Mouse (Mus musculus): ENCODE data around the gene Olfr1357. TPM values are rescaled to one million over a fixed set of nuclear protein-coding genes. Genes with fewer than 3 reads are reported as not detected.

The Olfr1357 gene
- polyA plus RNA-seq, 1 experiment from 2014 or later = not detected

DNA sequence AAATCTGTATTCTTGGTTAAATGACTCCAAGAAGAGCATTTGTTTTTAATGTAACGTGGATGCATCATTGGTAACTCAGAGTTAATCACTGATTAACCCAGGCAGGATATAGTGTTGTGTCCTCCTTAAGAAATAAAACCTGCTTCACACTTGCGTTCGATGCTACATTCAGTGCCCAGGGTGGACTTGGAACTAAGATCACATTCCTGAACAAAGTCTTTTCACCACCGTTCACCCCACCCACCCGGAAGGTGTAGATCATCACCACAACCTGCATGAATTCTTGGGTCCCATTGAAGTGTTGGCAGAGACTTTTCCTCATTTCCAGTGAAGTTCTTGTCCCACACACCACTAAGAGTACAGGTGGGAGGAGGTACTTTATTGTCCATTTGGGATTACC is 24.1 kb downstream of the Olfr1357 start:
- H3K36me3 ChIP-seq = peaks cover 13% of the 10 kb centered on the region
- no peaks in the 10 kb centered on the region for H3K9me3 ChIP-seq
- no peak overlapping the region for H3K9ac ChIP-seq (replicated peaks)
- WGBS = 92% methylated on average over 5 of the region's 5 CpGs
- H3K27me3 ChIP-seq = no peaks in the 10 kb centered on the region
- ATAC-seq (ENCODE audit: insufficient number of reproducible peaks, insufficient read depth, low FRiP score, low TSS enrichment, low read depth) = no peak
- H3K27ac ChIP-seq = no peak overlapping the region
- no peak overlapping the region for H3K4me2 ChIP-seq
- H3K4me1 ChIP-seq (replicated peaks) = peaks cover 14% of the 10 kb centered on the region
- no peak overlapping the region for H3K4me3 ChIP-seq (replicated peaks)

GRCm38 (mm10) chr10:78592856-78593379 is 25.0 kb downstream of the Olfr1357 start:
- WGBS = 84% methylated on average over 4 of the region's 4 CpGs
- H3K9me3 ChIP-seq = no peaks in the 10 kb centered on the region
- ATAC-seq (ENCODE audit: insufficient number of reproducible peaks, insufficient read depth, low FRiP score, low TSS enrichment, low read depth) = no peak
- peaks cover 20% of the 10 kb centered on the region for H3K36me3 ChIP-seq
- H3K4me2 ChIP-seq = no peak overlapping the region
- H3K27me3 ChIP-seq = no peaks in the 10 kb centered on the region
- no peak overlapping the region for H3K27ac ChIP-seq
- peaks cover 14% of the 10 kb centered on the region for H3K4me1 ChIP-seq (replicated peaks)
- H3K9ac ChIP-seq (replicated peaks) = no peak overlapping the region
- H3K4me3 ChIP-seq (replicated peaks) = no peak overlapping the region

DNA sequence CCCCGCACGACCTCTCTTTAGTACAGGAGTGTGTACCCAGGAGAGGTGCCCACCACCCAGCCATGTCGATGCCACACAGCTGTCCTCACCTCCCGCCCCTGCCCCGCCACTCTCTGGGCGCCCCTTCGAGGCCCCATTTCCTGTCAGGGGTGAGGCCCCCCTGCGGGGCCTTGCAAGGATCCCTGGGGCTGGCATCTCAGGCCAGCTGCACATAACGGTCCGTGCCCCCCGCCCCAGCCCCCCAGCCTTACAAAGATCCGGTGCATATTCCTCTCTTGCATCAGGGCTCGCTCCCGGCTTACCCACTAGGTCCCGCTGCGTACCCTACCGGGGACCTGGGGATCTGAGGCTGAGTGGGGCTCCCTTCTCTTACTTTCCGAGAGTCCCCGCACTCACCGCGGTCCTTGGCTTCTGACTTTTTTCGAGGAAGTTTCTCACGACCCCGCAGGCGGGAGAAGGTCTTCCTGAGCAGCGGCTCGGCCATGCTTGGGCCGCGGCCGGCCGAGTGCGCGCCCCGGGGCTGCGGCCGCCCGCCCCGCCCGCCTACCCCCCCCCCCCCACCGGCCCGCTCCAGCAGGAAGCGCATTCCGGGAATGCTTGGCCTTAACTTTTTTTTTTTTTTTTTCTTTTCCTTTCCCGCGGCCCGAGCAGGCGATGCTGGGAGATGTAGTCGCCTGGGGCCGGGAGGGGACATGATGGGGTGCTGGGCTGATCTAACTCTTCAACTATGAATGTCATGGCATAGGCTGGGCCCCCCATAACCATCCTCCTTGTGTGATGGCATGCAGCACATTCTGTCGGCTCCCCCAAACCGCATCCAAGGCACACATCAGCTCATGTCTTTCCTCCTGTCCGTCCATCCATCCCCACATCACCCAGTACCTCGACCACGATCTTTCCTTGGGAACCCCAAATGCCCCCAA is 26.2 kb downstream of the Olfr1357 start, which contains the start of gene Syde1:
Syde1 (minus strand) TSS at position 559 of the 923 bp plus-strand sequence.
- peak within 1 kb of the TSS; percentile 63 for H3K4me2 ChIP-seq
- H3K9ac ChIP-seq (replicated peaks) = peak within 1 kb of the TSS; percentile 86
- peak within 1 kb of the TSS; percentile 74 for H3K4me3 ChIP-seq (replicated peaks)
- H3K36me3 ChIP-seq = peaks cover 32% of the 10 kb centered on the region
- H3K27ac ChIP-seq = peak within 1 kb of the TSS; percentile 88
- H3K9me3 ChIP-seq = no peaks in the 10 kb centered on the region
- no peaks in the 10 kb centered on the region for H3K27me3 ChIP-seq
- H3K4me1 ChIP-seq (replicated peaks) = peaks cover 14% of the 10 kb centered on the region
- ATAC-seq (ENCODE audit: insufficient number of reproducible peaks, insufficient read depth, low FRiP score, low TSS enrichment, low read depth) = peak; percentile 77
- WGBS = 5% methylated on average over 34 of the region's 54 CpGs

GRCm38 (mm10) chr10:78590744-78591143 is 27.1 kb downstream of the Olfr1357 start:
- H3K9me3 ChIP-seq = no peaks in the 10 kb centered on the region
- peak overlapping the region; percentile 86 for H3K9ac ChIP-seq (replicated peaks)
- peaks cover 14% of the 10 kb centered on the region for H3K4me1 ChIP-seq (replicated peaks)
- H3K27ac ChIP-seq = peak overlapping the region; percentile 88
- H3K36me3 ChIP-seq = peaks cover 41% of the 10 kb centered on the region
- H3K4me2 ChIP-seq = peak overlapping the region; percentile 63
- H3K27me3 ChIP-seq = no peaks in the 10 kb centered on the region
- 36% methylated on average over 9 of the region's 9 CpGs for WGBS
- ATAC-seq (ENCODE audit: insufficient number of reproducible peaks, insufficient read depth, low FRiP score, low TSS enrichment, low read depth) = no peak
- H3K4me3 ChIP-seq (replicated peaks) = peak overlapping the region; percentile 74

DNA sequence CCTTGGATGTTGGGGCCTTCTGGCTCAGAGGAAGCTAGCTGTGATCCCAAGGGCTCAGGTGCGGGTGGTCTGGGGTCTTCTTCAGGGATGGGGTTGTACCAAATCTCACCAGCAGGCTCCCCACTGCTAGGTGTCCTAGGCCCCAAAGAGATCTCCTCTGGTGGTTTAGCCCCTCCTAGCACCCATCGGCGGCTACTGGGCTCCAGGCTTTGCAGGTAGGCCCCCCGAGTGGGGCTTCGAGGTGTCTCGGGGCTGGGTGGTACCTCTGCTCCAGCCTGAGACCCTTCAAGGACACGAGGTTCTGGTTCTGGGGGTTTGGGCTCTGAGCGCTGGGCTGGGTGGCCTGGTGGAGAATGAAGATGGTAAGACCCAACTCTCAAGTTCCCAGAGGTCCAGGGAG is 28.0 kb downstream of the Olfr1357 start:
- peaks cover 49% of the 10 kb centered on the region for H3K36me3 ChIP-seq
- H3K4me1 ChIP-seq (replicated peaks) = peaks cover 14% of the 10 kb centered on the region
- no peak overlapping the region for H3K27ac ChIP-seq

GRCm38 (mm10) chr10:78589291-78589690 is 28.6 kb downstream of the Olfr1357 start:
- 97% methylated on average over 18 of the region's 18 CpGs for WGBS
- no peak for ATAC-seq (ENCODE audit: insufficient number of reproducible peaks, insufficient read depth, low FRiP score, low TSS enrichment, low read depth)
- peaks cover 55% of the 10 kb centered on the region for H3K36me3 ChIP-seq
- no peak overlapping the region for H3K4me2 ChIP-seq
- H3K27ac ChIP-seq = no peak overlapping the region
- H3K27me3 ChIP-seq = no peaks in the 10 kb centered on the region
- H3K9me3 ChIP-seq = no peaks in the 10 kb centered on the region
- H3K9ac ChIP-seq (replicated peaks) = no peak overlapping the region
- H3K4me1 ChIP-seq (replicated peaks) = peaks cover 14% of the 10 kb centered on the region
- no peak overlapping the region for H3K4me3 ChIP-seq (replicated peaks)

More for the DNA sequence above, 28.0 kb downstream of the Olfr1357 start:
- Histone ChIP-seq H3K4me2 (peak overlapping the region; percentile 63; the same call in 1 of the 2 replicates), H3K4me3 (replicated peaks) (no peak overlapping the region), H3K9me3 (no peaks in the 10 kb centered on the region), H3K27me3 (no peaks in the 10 kb centered on the region), H3K9ac (replicated peaks) (no peak overlapping the region)
- ATAC-seq (ENCODE audit: insufficient number of reproducible peaks, insufficient read depth, low FRiP score, low TSS enrichment, low read depth) = no peak
- 94% methylated on average over 8 of the region's 8 CpGs for whole genome bisulfite sequencing

DNA sequence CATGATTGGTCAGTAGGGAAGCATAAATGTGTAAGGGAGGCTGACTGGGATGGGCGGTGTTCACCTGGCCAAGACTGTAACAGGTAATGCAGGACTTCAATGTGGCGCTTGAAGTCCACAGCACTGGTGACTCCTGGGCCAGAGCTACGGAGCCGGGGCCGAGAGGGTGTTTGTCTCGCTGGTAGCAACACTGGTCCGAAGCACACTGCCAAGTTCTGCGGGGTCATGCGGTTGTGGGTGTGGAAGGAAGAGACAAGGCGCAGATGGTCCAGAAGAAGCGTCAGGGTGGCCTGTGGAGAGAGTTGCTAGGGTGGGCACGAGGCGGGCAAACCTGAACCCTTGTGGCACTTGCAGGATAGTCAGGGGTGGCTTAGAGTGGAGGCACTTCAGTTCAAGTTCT is 31.8 kb downstream of the Olfr1357 start:
- Histone ChIP-seq H3K27me3 (no peaks in the 10 kb centered on the region), H3K27ac (no peak overlapping the region), H3K36me3 (peaks cover 81% of the 10 kb centered on the region), H3K9me3 (no peaks in the 10 kb centered on the region), H3K9ac (replicated peaks) (no peak overlapping the region), H3K4me1 (replicated peaks) (peaks cover 12% of the 10 kb centered on the region), H3K4me3 (replicated peaks) (no peak overlapping the region), H3K4me2 (no peak overlapping the region)
- no peak for ATAC-seq (ENCODE audit: insufficient number of reproducible peaks, insufficient read depth, low FRiP score, low TSS enrichment, low read depth)
- 93% methylated on average over 13 of the region's 13 CpGs for WGBS

- H3K27ac ChIP-seq = no peak overlapping the region
- WGBS = 87% methylated on average over 22 of the region's 22 CpGs
- no peak overlapping the region for H3K4me2 ChIP-seq
- peaks cover 85% of the 10 kb centered on the region for H3K36me3 ChIP-seq
- H3K4me1 ChIP-seq (replicated peaks) = peaks cover 8% of the 10 kb centered on the region
- no peaks in the 10 kb centered on the region for H3K9me3 ChIP-seq
- no peak overlapping the region for H3K9ac ChIP-seq (replicated peaks)
- H3K27me3 ChIP-seq = no peaks in the 10 kb centered on the region
- no peak for ATAC-seq (ENCODE audit: insufficient number of reproducible peaks, insufficient read depth, low FRiP score, low TSS enrichment, low read depth)
- H3K4me3 ChIP-seq (replicated peaks) = no peak overlapping the region
Measured at GRCm38 (mm10) chr10:78585606-78586005, 32.3 kb downstream of the Olfr1357 start.

- Histone ChIP-seq H3K4me1 (replicated peaks) (peaks cover 2% of the 10 kb centered on the region), H3K36me3 (peaks cover 90% of the 10 kb centered on the region), H3K4me3 (replicated peaks) (no peak overlapping the region), H3K27me3 (no peaks in the 10 kb centered on the region), H3K4me2 (no peak overlapping the region), H3K9me3 (no peaks in the 10 kb centered on the region), H3K27ac (no peak overlapping the region), H3K9ac (replicated peaks) (no peak overlapping the region)
- ATAC-seq (ENCODE audit: insufficient number of reproducible peaks, insufficient read depth, low FRiP score, low TSS enrichment, low read depth) = no peak
- WGBS = 85% methylated on average over 1 of the region's 1 CpGs
Measured at GRCm38 (mm10) chr10:78584996-78585395, 32.9 kb downstream of the Olfr1357 start.

GRCm38 (mm10) chr10:78583939-78584338 is 33.9 kb downstream of the Olfr1357 start:
- ATAC-seq (ENCODE audit: insufficient number of reproducible peaks, insufficient read depth, low FRiP score, low TSS enrichment, low read depth) = no peak
- no peak overlapping the region for H3K9ac ChIP-seq (replicated peaks)
- no peaks in the 10 kb centered on the region for H3K27me3 ChIP-seq
- no peak overlapping the region for H3K27ac ChIP-seq
- H3K9me3 ChIP-seq = no peaks in the 10 kb centered on the region
- 89% methylated on average over 3 of the region's 3 CpGs for WGBS
- H3K4me3 ChIP-seq (replicated peaks) = no peak overlapping the region
- peaks cover 90% of the 10 kb centered on the region for H3K36me3 ChIP-seq
- H3K4me1 ChIP-seq (replicated peaks) = no peaks in the 10 kb centered on the region
- H3K4me2 ChIP-seq = no peak overlapping the region

GRCm38 (mm10) chr10:78583347-78583746 is 34.5 kb downstream of the Olfr1357 start:
- Histone ChIP-seq H3K9me3 (no peaks in the 10 kb centered on the region), H3K4me1 (replicated peaks) (no peaks in the 10 kb centered on the region), H3K36me3 (peaks cover 90% of the 10 kb centered on the region), H3K27ac (no peak overlapping the region), H3K4me3 (replicated peaks) (no peak overlapping the region), H3K9ac (replicated peaks) (no peak overlapping the region), H3K4me2 (no peak overlapping the region), H3K27me3 (no peaks in the 10 kb centered on the region)
- WGBS = 64% methylated on average over 9 of the region's 9 CpGs
- ATAC-seq (ENCODE audit: insufficient number of reproducible peaks, insufficient read depth, low FRiP score, low TSS enrichment, low read depth) = no peak
